Mouse (Mus musculus): ENCODE results near the gene Nfil3. TPM values are rescaled to one million over a fixed set of nuclear protein-coding genes. Genes with fewer than 3 reads are reported as not detected.

The Nfil3 gene
- polyA plus RNA-seq, 1 experiment from 2014 or later, result 15.8 TPM

DNA sequence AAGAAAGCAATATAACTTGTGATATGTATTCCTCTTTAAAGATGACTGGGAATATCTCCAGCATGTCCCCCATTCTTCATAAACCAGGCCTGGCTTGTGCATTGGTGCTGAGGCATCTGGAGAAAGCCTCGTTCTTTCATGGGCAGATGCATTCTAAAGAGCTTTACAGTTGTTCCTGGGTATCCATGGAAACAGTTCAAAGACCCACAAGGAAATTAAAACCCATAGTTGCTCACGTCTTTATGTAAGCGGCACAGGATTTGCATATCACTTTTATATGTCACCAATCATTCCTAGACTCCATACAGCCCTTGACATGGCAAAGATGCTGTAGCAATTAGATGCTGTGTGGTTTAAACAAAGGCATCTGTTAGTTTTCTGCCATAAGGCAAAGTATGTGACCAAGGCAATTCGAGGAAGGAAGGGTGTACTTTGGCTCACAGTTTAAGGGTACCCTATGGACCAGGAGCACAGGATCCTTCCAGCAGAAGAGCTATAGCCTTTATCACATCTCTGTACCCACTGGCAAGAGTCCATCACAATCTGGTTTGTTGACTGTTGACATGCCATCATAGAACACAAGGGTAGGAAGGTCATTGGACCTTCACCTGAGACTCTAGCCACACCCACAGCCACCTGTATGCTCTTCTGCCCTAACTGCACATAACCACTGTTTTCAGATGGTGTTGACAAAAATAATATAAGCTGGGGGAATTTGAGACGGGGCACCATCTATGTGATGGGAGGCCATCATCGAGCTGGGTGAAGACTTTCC is 26.9 kb downstream of the Nfil3 start:
- H3K27ac ChIP-seq (ENCODE audit: low read depth, low read length), result no peak overlapping the region
- TF ChIP-seq CTCF (IDR thresholded peaks at IDR 0.05; ENCODE audit: low read depth), result no peak
- H3K4me1 ChIP-seq (replicated peaks; ENCODE audit: control insufficient read depth, insufficient read depth, low read length), result no peaks in the 10 kb centered on the region
- H3K4me3 ChIP-seq (ENCODE audit: low read depth, low read length), result no peak overlapping the region
- 86% methylated on average over 6 of the region's 6 CpGs for WGBS
- no peak overlapping the region for H3K4me2 ChIP-seq (replicated peaks; ENCODE audit: low read depth)
- H3K27me3 ChIP-seq (replicated peaks; ENCODE audit: control insufficient read depth, insufficient read depth, low read length), result no peaks in the 10 kb centered on the region
- 0 out of 2 replicates have a peak, but pooled peaks cover 3% of the 10 kb centered on the region for H3K9me3 ChIP-seq (ENCODE audit: control insufficient read depth)
- H3K9ac ChIP-seq (ENCODE audit: low read depth, low read length), result no peak overlapping the region
- no peak for ATAC-seq
- no peaks in the 10 kb centered on the region for H3K36me3 ChIP-seq (ENCODE audit: control insufficient read depth, insufficient read depth)

DNA sequence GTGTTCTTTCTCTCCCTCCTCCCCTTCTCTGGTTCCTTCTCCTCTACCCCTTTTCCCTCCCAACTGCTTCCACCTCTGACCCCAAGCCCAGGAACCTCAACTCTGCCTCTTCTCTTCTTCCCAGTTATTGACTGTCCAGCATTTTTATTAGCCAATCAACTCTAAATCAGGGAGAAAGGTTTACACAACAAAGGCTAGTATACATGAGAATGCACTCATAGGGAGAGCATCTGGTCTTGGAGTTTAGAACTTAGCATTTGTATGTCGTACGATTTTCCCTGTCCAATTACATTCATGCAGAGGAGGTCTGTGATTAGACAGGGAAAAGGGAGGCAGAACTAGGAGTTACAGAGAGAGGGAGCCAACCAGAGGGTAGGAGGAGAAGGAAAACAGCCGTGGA is 31.7 kb downstream of the Nfil3 start:
- 0 out of 2 replicates have a peak, but pooled peaks cover 3% of the 10 kb centered on the region for H3K9me3 ChIP-seq (ENCODE audit: control insufficient read depth)
- WGBS, result 80% methylated on average over 3 of the region's 3 CpGs
- ATAC-seq, result no peak
- no peaks in the 10 kb centered on the region for H3K36me3 ChIP-seq (ENCODE audit: control insufficient read depth, insufficient read depth)
- no peak overlapping the region for H3K4me2 ChIP-seq (replicated peaks; ENCODE audit: low read depth)
- H3K27me3 ChIP-seq (replicated peaks; ENCODE audit: control insufficient read depth, insufficient read depth, low read length), result no peaks in the 10 kb centered on the region
- no peaks in the 10 kb centered on the region for H3K4me1 ChIP-seq (replicated peaks; ENCODE audit: control insufficient read depth, insufficient read depth, low read length)
- no peak overlapping the region for H3K27ac ChIP-seq (ENCODE audit: low read depth, low read length)
- TF ChIP-seq CTCF (IDR thresholded peaks at IDR 0.05; ENCODE audit: low read depth), result no peak
- no peak overlapping the region for H3K9ac ChIP-seq (ENCODE audit: low read depth, low read length)
- H3K4me3 ChIP-seq (ENCODE audit: low read depth, low read length), result no peak overlapping the region

DNA sequence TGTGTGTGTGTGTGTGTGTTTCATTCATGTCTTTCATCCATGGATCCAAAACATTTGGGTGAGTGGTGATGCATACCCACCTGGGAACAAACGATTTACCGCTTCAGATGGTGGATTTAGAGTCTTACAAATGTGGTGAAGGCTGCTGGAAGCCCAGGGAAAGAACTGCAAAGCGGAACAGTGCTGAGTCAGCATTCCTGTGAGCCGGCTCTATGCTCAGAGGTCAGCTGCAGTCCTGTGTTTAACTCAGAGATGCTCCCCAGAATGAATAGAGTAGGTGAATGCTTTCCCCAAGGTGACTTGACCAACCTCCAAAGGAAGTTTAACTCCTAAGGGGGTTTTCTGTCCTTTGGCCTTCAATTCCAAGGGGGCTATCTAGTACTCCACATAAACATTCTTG is 33.3 kb downstream of the Nfil3 start:
- Histone ChIP-seq H3K27me3 (replicated peaks; ENCODE audit: control insufficient read depth, insufficient read depth, low read length) (no peaks in the 10 kb centered on the region), H3K9me3 (ENCODE audit: control insufficient read depth) (no peaks in the 10 kb centered on the region), H3K9ac (ENCODE audit: low read depth, low read length) (no peak overlapping the region), H3K36me3 (ENCODE audit: control insufficient read depth, insufficient read depth) (no peaks in the 10 kb centered on the region), H3K4me1 (replicated peaks; ENCODE audit: control insufficient read depth, insufficient read depth, low read length) (no peaks in the 10 kb centered on the region), H3K4me3 (ENCODE audit: low read depth, low read length) (no peak overlapping the region), H3K27ac (ENCODE audit: low read depth, low read length) (no peak overlapping the region), H3K4me2 (replicated peaks; ENCODE audit: low read depth) (no peak overlapping the region)
- TF ChIP-seq CTCF (IDR thresholded peaks at IDR 0.05; ENCODE audit: low read depth), result no peak
- ATAC-seq, result no peak
- WGBS, result 80% methylated on average over 4 of the region's 4 CpGs

DNA sequence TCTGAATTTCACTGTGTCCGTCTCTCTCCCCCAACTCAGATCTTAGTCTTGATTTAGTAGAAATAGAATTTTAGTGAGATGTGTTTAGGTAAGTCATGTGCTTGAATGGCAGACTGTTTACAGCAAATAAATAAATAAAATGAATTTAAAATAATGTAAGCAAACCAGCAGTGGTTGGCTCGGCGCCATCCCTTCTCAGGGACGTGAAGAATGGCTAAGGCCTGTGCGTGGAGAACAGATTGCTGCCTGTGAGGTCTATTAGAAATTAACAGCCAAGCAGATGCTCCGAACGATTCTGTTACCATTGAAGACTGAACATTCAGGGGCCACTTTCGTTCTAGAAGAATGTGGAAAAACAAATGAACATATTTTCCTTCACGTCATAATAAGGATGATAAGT is 35.1 kb downstream of the Nfil3 start:
- Histone ChIP-seq H3K4me1 (replicated peaks; ENCODE audit: control insufficient read depth, insufficient read depth, low read length) (no peaks in the 10 kb centered on the region), H3K27ac (ENCODE audit: low read depth, low read length) (no peak overlapping the region), H3K4me3 (ENCODE audit: low read depth, low read length) (no peak overlapping the region), H3K36me3 (ENCODE audit: control insufficient read depth, insufficient read depth) (no peaks in the 10 kb centered on the region), H3K9ac (ENCODE audit: low read depth, low read length) (no peak overlapping the region), H3K9me3 (ENCODE audit: control insufficient read depth) (no peaks in the 10 kb centered on the region), H3K4me2 (replicated peaks; ENCODE audit: low read depth) (no peak overlapping the region), H3K27me3 (replicated peaks; ENCODE audit: control insufficient read depth, insufficient read depth, low read length) (no peaks in the 10 kb centered on the region)
- WGBS, result 55% methylated on average over 9 of the region's 9 CpGs
- no peak for TF ChIP-seq CTCF (IDR thresholded peaks at IDR 0.05; ENCODE audit: low read depth)
- ATAC-seq, result no peak

DNA sequence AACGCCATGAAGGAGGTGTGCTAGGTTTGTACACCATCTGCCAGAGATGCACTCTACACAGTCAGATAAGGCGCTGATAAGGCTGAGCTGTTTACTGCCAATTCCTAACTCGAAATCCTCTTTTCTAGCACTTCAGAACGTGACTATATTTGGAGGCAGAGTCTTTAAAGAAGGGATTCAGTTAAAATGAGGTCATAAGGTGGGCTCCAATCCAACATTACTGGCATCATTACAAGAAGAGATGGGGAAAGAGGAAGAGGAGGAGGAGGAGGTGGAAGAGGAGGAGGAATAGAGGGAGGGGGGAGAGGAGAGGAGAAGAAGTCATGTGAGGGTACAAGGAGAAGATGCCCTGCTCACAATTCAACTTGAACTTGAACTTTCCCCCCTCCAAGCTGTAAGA is 36.8 kb downstream of the Nfil3 start:
- Histone ChIP-seq H3K4me2 (replicated peaks; ENCODE audit: low read depth) (no peak overlapping the region), H3K4me3 (ENCODE audit: low read depth, low read length) (no peak overlapping the region), H3K4me1 (replicated peaks; ENCODE audit: control insufficient read depth, insufficient read depth, low read length) (no peaks in the 10 kb centered on the region), H3K36me3 (ENCODE audit: control insufficient read depth, insufficient read depth) (no peaks in the 10 kb centered on the region), H3K9me3 (ENCODE audit: control insufficient read depth) (no peaks in the 10 kb centered on the region), H3K27ac (ENCODE audit: low read depth, low read length) (no peak overlapping the region), H3K27me3 (replicated peaks; ENCODE audit: control insufficient read depth, insufficient read depth, low read length) (no peaks in the 10 kb centered on the region), H3K9ac (ENCODE audit: low read depth, low read length) (no peak overlapping the region)
- 27% methylated on average over 4 of the region's 4 CpGs for WGBS
- ATAC-seq, result no peak
- no peak for TF ChIP-seq CTCF (IDR thresholded peaks at IDR 0.05; ENCODE audit: low read depth)

DNA sequence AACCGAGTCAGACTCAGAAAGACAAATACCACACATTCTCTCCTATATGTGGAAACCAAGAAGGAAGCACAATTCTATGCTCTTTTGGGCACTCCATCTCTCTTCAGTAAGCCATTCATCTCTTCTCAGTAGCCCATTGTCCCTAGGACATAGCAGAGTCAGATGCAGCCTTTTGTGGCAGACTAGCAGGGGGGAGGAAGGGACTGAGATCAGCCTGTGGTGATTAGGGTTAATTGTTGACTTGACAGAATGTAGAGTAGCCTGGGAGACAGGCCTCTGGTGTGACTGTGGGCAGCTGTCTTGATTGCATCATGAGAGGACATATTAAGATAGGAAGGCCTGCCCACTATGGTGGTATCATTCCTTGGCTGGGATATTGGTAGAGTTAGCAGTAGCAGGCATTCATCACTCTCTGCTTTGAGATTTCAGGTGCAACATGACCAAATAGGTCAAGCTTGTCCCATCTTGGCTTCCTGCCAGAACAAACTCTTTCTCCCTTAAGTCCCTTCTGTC is 37.9 kb downstream of the Nfil3 start:
- H3K4me3 ChIP-seq (ENCODE audit: low read depth, low read length), result no peak overlapping the region
- H3K27ac ChIP-seq (ENCODE audit: low read depth, low read length), result no peak overlapping the region
- whole genome bisulfite sequencing, result 88% methylated on average over 1 of the region's 1 CpGs
- H3K4me2 ChIP-seq (replicated peaks; ENCODE audit: low read depth), result no peak overlapping the region
- H3K9ac ChIP-seq (ENCODE audit: low read depth, low read length), result no peak overlapping the region
- no peaks in the 10 kb centered on the region for H3K27me3 ChIP-seq (replicated peaks; ENCODE audit: control insufficient read depth, insufficient read depth, low read length)
- H3K4me1 ChIP-seq (replicated peaks; ENCODE audit: control insufficient read depth, insufficient read depth, low read length), result no peaks in the 10 kb centered on the region
- ATAC-seq, result no peak
- H3K9me3 ChIP-seq (ENCODE audit: control insufficient read depth), result no peaks in the 10 kb centered on the region
- no peaks in the 10 kb centered on the region for H3K36me3 ChIP-seq (ENCODE audit: control insufficient read depth, insufficient read depth)
- TF ChIP-seq CTCF (IDR thresholded peaks at IDR 0.05; ENCODE audit: low read depth), result no peak
